Mouse (Mus musculus) T-cell, adult 66 days (primary cell): ENCODE data around the gene Rab25. TPM values are rescaled to one million over a fixed set of nuclear protein-coding genes. Genes with fewer than 3 reads are reported as not detected.

ENCODE experiments used
- total RNA-seq, 2 experiments: library from RNA; stranded (reverse); gene quantifications; 3 replicates in 1 of 2; 4 replicates in 1 of 2; pipeline ENCODE4 v1.2.4; 2023

Rab25 gene
- total RNA-seq: 1 to 10 TPM in 1 of 2 experiments, not detected in 1; 1.3 TPM

GRCm38 (mm10) chr3:88548180-88548917, at the start of gene Rab25:
Gene Rab25 (minus strand): TSS chr3:88548300.

GRCm38 (mm10) chr3:88575540-88575939, 27.4 kb upstream of the Rab25 start, which contains the start of gene Ssr2:
Gene Ssr2 (plus strand): TSS chr3:88575876.

GRCm38 (mm10) chr3:88553525-88553879, 5.4 kb upstream of the Rab25 start, which contains the start of gene Ubqln4:
Gene Ubqln4 (plus strand): TSS chr3:88553758.

GRCm38 (mm10) chr3:88552676-88553524, 4.8 kb upstream of the Rab25 start, which contains the start of gene Lamtor2:
Gene Lamtor2 (minus strand): TSS chr3:88553074.

GRCm38 (mm10) chr3:88532299-88532674, 15.8 kb downstream of the Rab25 start, which contains the start of gene Mex3a:
Gene Mex3a (plus strand): TSS chr3:88532395.

GRCm38 (mm10) chr3:88509692-88510420, 38.2 kb downstream of the Rab25 start, which contains the start of gene Lmna:
Gene Lmna (minus strand): TSS chr3:88509956.

Other genes starting within 250 kb of the Rab25 start
- gene Glmp, start 223.3 kb downstream of the Rab25 start, total RNA-seq: 100 to 1,000 TPM; 118 to 124 TPM
- gene Tmem79, start 212.2 kb downstream of the Rab25 start, total RNA-seq: 1 to 10 TPM in 1 of 2 experiments, not detected in 1; 1.4 TPM
- 100 to 1,000 TPM; 129 to 142 TPM for gene Smg5, start 212.0 kb downstream of the Rab25 start, total RNA-seq
- gene Paqr6, start 183.7 kb downstream of the Rab25 start, total RNA-seq: 1 to 10 TPM; 4.3 to 5.6 TPM
- gene Bglap3, start 175.6 kb downstream of the Rab25 start, total RNA-seq: not detected
- gene Bglap2, start 169.6 kb downstream of the Rab25 start, total RNA-seq: not detected
- gene Bglap, start 163.8 kb downstream of the Rab25 start, total RNA-seq: not detected
- 10 to 100 TPM; 35.0 to 39.0 TPM for gene Pmf1, start 138.0 kb downstream of the Rab25 start, total RNA-seq
- gene Slc25a44, start 123.2 kb downstream of the Rab25 start, total RNA-seq: 10 to 100 TPM; 15.6 to 16.2 TPM
- gene Sema4a, start 87.1 kb downstream of the Rab25 start, total RNA-seq: 100 to 1,000 TPM; 119 to 140 TPM
- 1 to 10 TPM; 3.8 to 6.3 TPM for gene Lmna, start 38.3 kb downstream of the Rab25 start, total RNA-seq
- 1 to 10 TPM; 3.1 to 3.2 TPM for gene Mex3a, start 15.9 kb downstream of the Rab25 start, total RNA-seq
- gene Lamtor2, start 4.8 kb upstream of the Rab25 start, total RNA-seq: 10 to 100 TPM; 86.4 to 87.7 TPM
- gene Ubqln4, start 5.5 kb upstream of the Rab25 start, total RNA-seq: 10 to 100 TPM; 54.5 to 55.8 TPM
- 10 to 100 TPM; 68.8 to 75.7 TPM for gene Ssr2, start 27.6 kb upstream of the Rab25 start, total RNA-seq
- gene Arhgef2, start 57.7 kb upstream of the Rab25 start, total RNA-seq: 100 to 1,000 TPM; 181 to 203 TPM
- gene Rxfp4, start 104.8 kb upstream of the Rab25 start, total RNA-seq: not detected
- gene Khdc4, start 137.5 kb upstream of the Rab25 start, total RNA-seq: 100 to 1,000 TPM; 125 to 126 TPM
- gene Rit1, start 168.5 kb upstream of the Rab25 start, total RNA-seq: 10 to 100 TPM; 29.5 to 30.1 TPM
- 10 to 100 TPM; 13.1 to 16.9 TPM for gene Syt11, start 226.9 kb upstream of the Rab25 start, total RNA-seq